Mouse (Mus musculus) heart, adult 2 months (tissue): Measurements from ENCODE around the gene Bcl2l12.

ENCODE experiments used
- CTCF ChIP-seq: fragments of 200-600 bp; IDR thresholded peaks from 2 replicates; pipeline ENCODE4 v1.8.1; 2022; ENCODE audit warnings: antibody characterized with exemption, mild to moderate bottlenecking, moderate library complexity
- EP300 ChIP-seq: fragments of 200-500 bp; IDR thresholded peaks from 2 replicates; pipeline ENCODE4 v1.6.1; 2011; ENCODE audit warnings: low read depth, low read length, control low read depth; ENCODE audit not compliant: insufficient read depth
- POLR2A ChIP-seq: fragments of 200-500 bp; IDR thresholded peaks from 2 replicates; pipeline ENCODE4 v1.6.1; 2011; ENCODE audit warnings: mild to moderate bottlenecking, low read depth, low read length, control low read depth; ENCODE audit not compliant: insufficient read depth

DNA sequence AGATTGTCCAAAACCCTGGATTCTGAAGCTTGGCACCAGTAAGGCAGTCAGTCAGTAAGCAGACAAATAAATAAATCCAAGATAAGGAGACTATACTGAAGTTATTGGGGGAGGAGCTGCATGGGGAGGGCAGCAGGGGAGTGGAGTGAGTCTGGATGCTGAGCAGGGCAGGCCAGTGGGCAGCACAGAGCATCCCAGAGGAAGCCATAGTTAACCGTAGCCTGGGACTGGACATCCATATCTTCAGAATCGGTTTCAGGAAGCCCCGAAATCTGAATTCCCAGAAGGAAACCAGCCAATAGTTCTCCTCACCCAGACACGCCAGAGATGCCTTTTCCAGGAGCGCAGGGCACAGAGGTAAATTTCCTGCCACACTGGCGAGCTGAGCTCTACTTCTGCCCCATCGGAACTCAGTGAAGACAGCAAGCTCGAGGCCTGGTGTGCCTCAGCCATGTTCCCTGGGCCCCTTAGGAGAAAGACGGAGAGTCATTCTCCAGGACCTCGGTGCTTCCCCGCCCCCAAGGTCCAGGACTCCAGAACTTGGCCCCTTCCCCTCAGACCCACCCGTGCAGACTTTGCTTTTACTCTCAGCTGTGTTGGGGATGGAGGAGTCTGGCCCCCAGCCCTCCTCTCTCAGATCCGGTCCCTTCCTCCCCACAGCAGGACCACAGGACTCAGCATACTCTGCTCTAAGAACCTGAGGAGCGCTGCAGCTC lies 24.9 kb downstream of the Bcl2l12 start:
- TF ChIP-seq CTCF (no peak), EP300 (no peak), POLR2A (no peak)
